Mouse (Mus musculus): ENCODE results near the gene Ccdc188. TPM values are rescaled to one million over a fixed set of nuclear protein-coding genes. Genes with fewer than 3 reads are reported as not detected.
"Not testable (repeated sequence)": the region's sequence is repeated elsewhere in the genome, so short reads cannot be mapped to it uniquely, and the experiment has no call there.

Ccdc188 gene
- total RNA-seq, 1 experiment, result not detected

DNA sequence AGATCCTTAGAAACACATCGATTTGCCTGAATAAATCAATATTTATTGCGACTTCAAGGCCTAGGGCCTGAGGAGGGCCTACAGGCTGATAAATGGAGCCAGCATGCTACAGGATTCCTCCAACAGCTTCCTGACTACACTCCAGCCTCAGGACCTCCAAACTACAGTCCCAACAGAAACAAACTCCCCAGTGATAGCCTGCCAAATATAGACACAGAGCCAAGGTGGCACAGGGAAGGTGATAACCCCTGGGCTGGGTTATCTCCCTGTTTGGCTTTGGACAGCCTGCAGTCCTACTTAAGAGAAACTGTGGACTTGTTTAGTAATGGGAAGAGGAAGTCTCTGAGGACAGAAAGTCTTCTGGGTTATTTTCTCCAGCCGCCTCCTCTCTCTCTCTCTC lies 30.5 kb upstream of the Ccdc188 start:
- H3K4me1 ChIP-seq (ENCODE audit: control insufficient read depth in 2 of 2, insufficient read depth in 2 of 2, low read length in 2 of 2, poor library complexity in 1 of 2), result no peaks in the 10 kb centered on the region
- no peak overlapping the region for H3K4me3 ChIP-seq (ENCODE audit: insufficient read depth in 1 of 2, low read depth in 1 of 2, low read length in 2 of 2, poor library complexity in 1 of 2, severe bottlenecking in 1 of 2)
- TF ChIP-seq CHD2 (IDR thresholded peaks at IDR 0.05; ENCODE audit: low read depth, low read length) (no peak), HCFC1 (IDR thresholded peaks at IDR 0.05; ENCODE audit: borderline replicate concordance, insufficient read depth, low read length) (no peak), MAFK (IDR thresholded peaks at IDR 0.05; ENCODE audit: insufficient read depth, low read depth, low read length) (no peak), ZC3H11A (IDR thresholded peaks at IDR 0.05; ENCODE audit: borderline replicate concordance, low read depth, low read length) (no peak), ZNF384 (IDR thresholded peaks at IDR 0.05; ENCODE audit: low read depth, low read length) (no peak)
- no peaks in the 10 kb centered on the region for H3K9me3 ChIP-seq (ENCODE audit: control insufficient read depth, insufficient read depth, low read depth, low read length)
- no peak overlapping the region for H3K9ac ChIP-seq (ENCODE audit: insufficient read depth, low read depth, low read length, poor library complexity, severe bottlenecking)
- DNase-seq (ENCODE audit: low read depth, low spot score), result no peak
- H3K27ac ChIP-seq (ENCODE audit: insufficient read depth, low read depth, low read length, poor library complexity, severe bottlenecking), result no peak overlapping the region
- no peaks in the 10 kb centered on the region for H3K36me3 ChIP-seq (ENCODE audit: control insufficient read depth, insufficient read depth, low read length, poor library complexity, severe bottlenecking)
- in situ Hi-C loops (cut with MboI; ENCODE audit: low sequenced_read_pairs in 2 of 2, unreplicated experiment in 2 of 2), result no loop called here

DNA sequence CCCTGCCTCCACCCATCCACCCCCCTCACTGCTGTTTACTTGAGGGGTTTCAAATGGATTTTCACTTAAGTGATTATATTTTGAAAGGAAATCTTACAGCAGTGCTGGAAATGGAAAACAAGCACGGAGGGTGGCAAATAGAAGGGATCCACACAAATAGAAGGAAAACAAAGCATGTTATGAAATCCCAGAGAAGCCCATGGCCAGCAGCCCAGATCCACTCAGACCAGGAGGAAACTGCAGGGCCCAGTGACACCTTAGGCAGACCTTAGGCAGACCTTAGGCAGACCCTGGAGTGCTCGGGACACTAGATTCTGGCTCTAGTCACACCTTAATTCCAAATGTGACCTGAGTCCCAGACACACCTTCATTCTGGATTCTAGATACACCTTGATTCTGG lies 26.7 kb upstream of the Ccdc188 start:
- Histone ChIP-seq H3K9ac (ENCODE audit: insufficient read depth, low read depth, low read length, poor library complexity, severe bottlenecking) (no peak overlapping the region), H3K4me3 (ENCODE audit: insufficient read depth in 1 of 2, low read depth in 1 of 2, low read length in 2 of 2, poor library complexity in 1 of 2, severe bottlenecking in 1 of 2) (no peak overlapping the region), H3K27ac (ENCODE audit: insufficient read depth, low read depth, low read length, poor library complexity, severe bottlenecking) (no peak overlapping the region), H3K4me1 (ENCODE audit: control insufficient read depth in 2 of 2, insufficient read depth in 2 of 2, low read length in 2 of 2, poor library complexity in 1 of 2) (peaks cover 3 to 8% of the 10 kb centered on the region in 2 experiments; a peak in 1 of 4 replicates), H3K36me3 (ENCODE audit: control insufficient read depth, insufficient read depth, low read length, poor library complexity, severe bottlenecking) (no peaks in the 10 kb centered on the region), H3K9me3 (ENCODE audit: control insufficient read depth, insufficient read depth, low read depth, low read length) (no peaks in the 10 kb centered on the region)
- TF ChIP-seq ZC3H11A (IDR thresholded peaks at IDR 0.05; ENCODE audit: borderline replicate concordance, low read depth, low read length) (no peak), CHD2 (IDR thresholded peaks at IDR 0.05; ENCODE audit: low read depth, low read length) (no peak), HCFC1 (IDR thresholded peaks at IDR 0.05; ENCODE audit: borderline replicate concordance, insufficient read depth, low read length) (no peak), MAFK (IDR thresholded peaks at IDR 0.05; ENCODE audit: insufficient read depth, low read depth, low read length) (no peak), ZNF384 (IDR thresholded peaks at IDR 0.05; ENCODE audit: low read depth, low read length) (no peak)
- in situ Hi-C loops (cut with MboI; ENCODE audit: low sequenced_read_pairs in 2 of 2, unreplicated experiment in 2 of 2), result no loop called here
- DNase-seq (ENCODE audit: low read depth, low spot score), result no peak

DNA sequence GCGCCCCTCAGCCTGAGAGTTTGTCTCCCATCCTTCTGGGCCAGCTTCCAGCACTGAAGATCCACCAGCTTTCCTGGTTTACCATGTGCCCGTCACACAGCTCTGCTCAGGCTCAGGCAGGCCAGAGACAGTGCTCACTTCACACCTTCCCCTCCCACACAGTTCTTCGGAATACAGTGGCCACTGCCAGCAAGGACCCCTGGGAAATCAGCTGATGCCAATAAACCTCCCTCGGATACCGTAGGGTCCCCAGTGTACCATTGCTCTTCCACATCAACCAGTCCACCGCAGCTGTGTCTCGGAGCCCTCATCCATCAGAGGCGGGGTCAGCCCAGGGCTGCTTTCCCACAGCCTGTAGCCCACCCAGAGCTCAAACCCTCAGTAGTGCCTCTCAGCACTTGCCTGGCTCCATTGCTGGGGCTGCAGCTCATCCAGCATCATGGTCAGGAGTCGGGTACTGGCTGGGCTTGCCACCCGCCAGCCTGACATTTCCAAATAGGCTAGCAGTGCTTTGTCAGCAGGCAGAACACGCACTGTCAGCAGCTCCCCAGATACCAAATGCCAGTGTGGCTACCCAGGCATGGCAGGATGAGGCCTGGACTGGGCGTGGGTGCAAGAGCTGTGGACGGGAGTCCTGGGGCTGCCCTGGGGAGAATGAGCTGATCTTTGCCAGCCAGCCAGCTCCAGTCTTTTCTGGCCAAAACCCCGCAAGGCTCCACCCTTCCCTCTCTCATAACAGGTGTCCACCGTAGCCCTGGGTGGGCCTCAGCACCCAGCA lies 23.3 kb upstream of the Ccdc188 start:
- no peak for TF ChIP-seq ZC3H11A (IDR thresholded peaks at IDR 0.05; ENCODE audit: borderline replicate concordance, low read depth, low read length)
- TF ChIP-seq ZNF384 (IDR thresholded peaks at IDR 0.05; ENCODE audit: low read depth, low read length), result no peak
- TF ChIP-seq CHD2 (IDR thresholded peaks at IDR 0.05; ENCODE audit: low read depth, low read length), result no peak
- no peak for TF ChIP-seq MAFK (IDR thresholded peaks at IDR 0.05; ENCODE audit: insufficient read depth, low read depth, low read length)
- no peak for TF ChIP-seq HCFC1 (IDR thresholded peaks at IDR 0.05; ENCODE audit: borderline replicate concordance, insufficient read depth, low read length)
- H3K4me1 ChIP-seq (ENCODE audit: control insufficient read depth in 2 of 2, insufficient read depth in 2 of 2, low read length in 2 of 2, poor library complexity in 1 of 2), result peaks cover 3 to 8% of the 10 kb centered on the region in 2 experiments; a peak in 1 of 4 replicates
- H3K9ac ChIP-seq (ENCODE audit: insufficient read depth, low read depth, low read length, poor library complexity, severe bottlenecking), result no peak overlapping the region
- in situ Hi-C loops (cut with MboI; ENCODE audit: low sequenced_read_pairs in 2 of 2, unreplicated experiment in 2 of 2), result no loop called here
- H3K4me3 ChIP-seq (ENCODE audit: insufficient read depth in 1 of 2, low read depth in 1 of 2, low read length in 2 of 2, poor library complexity in 1 of 2, severe bottlenecking in 1 of 2), result no peak overlapping the region
- H3K9me3 ChIP-seq (ENCODE audit: control insufficient read depth, insufficient read depth, low read depth, low read length), result no peaks in the 10 kb centered on the region
- no peaks in the 10 kb centered on the region for H3K36me3 ChIP-seq (ENCODE audit: control insufficient read depth, insufficient read depth, low read length, poor library complexity, severe bottlenecking)
- DNase-seq (ENCODE audit: low read depth, low spot score), result no peak
- no peak overlapping the region for H3K27ac ChIP-seq (ENCODE audit: insufficient read depth, low read depth, low read length, poor library complexity, severe bottlenecking)

DNA sequence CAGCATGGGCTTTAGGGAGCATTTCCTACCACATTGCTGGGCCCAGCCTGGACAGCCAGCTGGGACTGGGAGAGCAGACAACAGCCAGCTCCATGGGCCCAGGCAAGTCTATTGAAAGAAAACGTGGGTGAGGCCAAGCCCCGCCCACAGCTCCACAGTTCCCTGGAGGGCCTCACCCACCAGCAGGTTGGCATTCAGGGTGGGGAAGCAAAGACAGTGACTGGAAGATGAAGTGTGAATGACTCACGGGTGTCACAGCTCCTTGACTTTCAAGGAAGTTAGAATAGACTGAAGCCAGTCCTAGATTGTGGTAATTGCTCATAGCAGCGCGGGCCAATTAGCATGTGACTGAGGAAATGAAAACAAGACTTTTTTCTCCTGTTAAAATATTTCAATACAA lies 22.6 kb upstream of the Ccdc188 start:
- peaks cover 3 to 8% of the 10 kb centered on the region in 2 experiments; a peak in 1 of 4 replicates for H3K4me1 ChIP-seq (ENCODE audit: control insufficient read depth in 2 of 2, insufficient read depth in 2 of 2, low read length in 2 of 2, poor library complexity in 1 of 2)
- in situ Hi-C loops (cut with MboI; ENCODE audit: low sequenced_read_pairs in 2 of 2, unreplicated experiment in 2 of 2), result no loop called here

DNA sequence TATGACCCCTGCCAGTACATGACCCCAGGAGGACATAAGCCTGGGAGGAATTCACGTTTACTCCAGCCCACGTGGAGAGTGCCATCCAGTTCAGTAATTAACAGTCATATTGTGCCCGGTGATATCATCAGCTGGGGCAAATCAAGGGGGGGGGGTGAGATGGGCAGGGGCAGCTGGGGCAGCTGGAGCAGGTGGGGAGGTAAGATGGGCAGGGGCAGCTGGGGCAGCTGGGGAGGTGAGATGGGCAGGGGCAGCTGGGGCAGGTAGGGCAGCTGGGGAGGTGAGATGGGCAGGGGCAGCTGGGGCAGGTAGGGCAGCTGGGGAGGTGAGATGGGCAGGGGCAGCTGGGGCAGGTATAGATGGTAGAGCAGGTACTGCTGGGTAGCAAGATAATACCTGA lies 22.1 kb upstream of the Ccdc188 start:
- DNase-seq (ENCODE audit: low read depth, low spot score); in situ Hi-C loops (cut with MboI; ENCODE audit: low sequenced_read_pairs in 2 of 2, unreplicated experiment in 2 of 2); H3K36me3 ChIP-seq (ENCODE audit: control insufficient read depth, insufficient read depth, low read length, poor library complexity, severe bottlenecking); H3K4me3 ChIP-seq (ENCODE audit: insufficient read depth in 1 of 2, low read depth in 1 of 2, low read length in 2 of 2, poor library complexity in 1 of 2, severe bottlenecking in 1 of 2); H3K9ac ChIP-seq (ENCODE audit: insufficient read depth, low read depth, low read length, poor library complexity, severe bottlenecking); H3K9me3 ChIP-seq (ENCODE audit: control insufficient read depth, insufficient read depth, low read depth, low read length); H3K4me1 ChIP-seq (ENCODE audit: control insufficient read depth in 2 of 2, insufficient read depth in 2 of 2, low read length in 2 of 2, poor library complexity in 1 of 2); H3K27ac ChIP-seq (ENCODE audit: insufficient read depth, low read depth, low read length, poor library complexity, severe bottlenecking): not testable (repeated sequence)

More for the DNA sequence above, 22.6 kb upstream of the Ccdc188 start:
- Histone ChIP-seq H3K9ac (ENCODE audit: insufficient read depth, low read depth, low read length, poor library complexity, severe bottlenecking) (no peak overlapping the region), H3K36me3 (ENCODE audit: control insufficient read depth, insufficient read depth, low read length, poor library complexity, severe bottlenecking) (no peaks in the 10 kb centered on the region), H3K9me3 (ENCODE audit: control insufficient read depth, insufficient read depth, low read depth, low read length) (no peaks in the 10 kb centered on the region), H3K4me3 (ENCODE audit: insufficient read depth in 1 of 2, low read depth in 1 of 2, low read length in 2 of 2, poor library complexity in 1 of 2, severe bottlenecking in 1 of 2) (no peak overlapping the region), H3K27ac (ENCODE audit: insufficient read depth, low read depth, low read length, poor library complexity, severe bottlenecking) (no peak overlapping the region)
- no peak for DNase-seq (ENCODE audit: low read depth, low spot score)
- TF ChIP-seq MAFK (IDR thresholded peaks at IDR 0.05; ENCODE audit: insufficient read depth, low read depth, low read length) (no peak), HCFC1 (IDR thresholded peaks at IDR 0.05; ENCODE audit: borderline replicate concordance, insufficient read depth, low read length) (no peak), CHD2 (IDR thresholded peaks at IDR 0.05; ENCODE audit: low read depth, low read length) (no peak), ZNF384 (IDR thresholded peaks at IDR 0.05; ENCODE audit: low read depth, low read length) (no peak), ZC3H11A (IDR thresholded peaks at IDR 0.05; ENCODE audit: borderline replicate concordance, low read depth, low read length) (no peak)
